40 mouse cellular contexts compared by ENCODE assay signal in the genomic region with DNA sequence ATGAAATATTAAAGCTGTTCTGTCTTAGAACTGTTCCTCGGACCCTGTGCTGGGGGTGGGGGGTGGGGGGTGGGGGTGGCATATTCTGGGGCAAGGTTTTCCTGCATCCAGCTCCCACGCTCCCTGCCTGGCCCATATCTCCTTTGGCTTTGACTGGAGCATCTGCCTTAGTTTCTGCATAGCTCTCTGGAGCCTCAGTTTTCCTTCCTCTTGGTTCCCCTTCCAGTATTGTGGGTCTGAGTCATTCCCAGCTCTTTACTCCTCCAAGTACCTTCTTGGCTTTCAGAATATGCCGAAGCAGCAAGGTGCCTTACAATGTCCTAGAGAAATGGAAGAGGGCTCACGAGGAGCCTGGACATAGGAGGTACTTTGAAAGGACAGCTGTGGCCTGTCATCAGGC. TPM values are rescaled to one million over a fixed set of nuclear protein-coding genes. Genes with fewer than 3 reads are reported as not detected.
"Had no signal": no experiment of that assay in that cellular context is flagged by ENCODE, and none has a peak within 500 bp of the region (broad histone marks: within the 10 kb centered on the region; RNA-seq: fewer than 3 reads in every experiment).

No protein-coding gene starts in this region.

- ATAC-seq: hindbrain, embryonic 16.5 days; hindbrain, postnatal 0 days; inflammation-experienced regulatory T-cells, adult 6 months; intestine, embryonic 15.5 days; intestine, embryonic 16.5 days; intestine, postnatal 0 days had no signal

- H3K27ac ChIP-seq: heart, embryonic 10.5 days; heart, embryonic 13.5 days; heart, embryonic 15.5 days; hindbrain, embryonic 10.5 days; hindbrain, embryonic 12.5 days; hindbrain, embryonic 13.5 days; hindbrain, embryonic 14.5 days; hindbrain, embryonic 15.5 days; hindbrain, postnatal 0 days; intestine, embryonic 15.5 days; kidney, embryonic 15.5 days; kidney, postnatal 0 days; layer of hippocampus, adult 2 months had no signal

- DNase-seq: heart, postnatal 10 days; heart, postnatal 14 days; heart, postnatal 36 days; heart, postnatal 4 days; kidney, adult 11 months; kidney, adult 18-20 months; kidney, adult 2 months; kidney, adult 8-10 months; kidney, adult 9 months; kidney, postnatal 10 days; kidney, postnatal 14 days; kidney, postnatal 25 days; kidney, postnatal 36 days; kidney, postnatal 4 days; layer of hippocampus, adult 9-11 months; layer of hippocampus, postnatal 36 days had no signal

- H3K4me1 ChIP-seq: hindbrain, embryonic 12.5 days; hindbrain, embryonic 13.5 days; hindbrain, embryonic 15.5 days had no signal

- H3K4me3 ChIP-seq: heart, embryonic 10.5 days; heart, embryonic 12.5 days; heart, embryonic 13.5 days; heart, embryonic 15.5 days; hindbrain, embryonic 10.5 days; hindbrain, embryonic 12.5 days; hindbrain, embryonic 13.5 days; hindbrain, embryonic 15.5 days; intestine, embryonic 15.5 days; kidney, embryonic 15.5 days; layer of hippocampus, adult 2 months had no signal

- H3K27me3 ChIP-seq: heart, embryonic 12.5 days; heart, embryonic 15.5 days; hindbrain, embryonic 12.5 days; hindbrain, embryonic 13.5 days; hindbrain, embryonic 15.5 days; intestine, embryonic 15.5 days; kidney, embryonic 15.5 days had no signal

RNA-seq across cellular contexts. Expression of a gene that starts 36.4 kb away (rescaled TPM):
- total RNA-seq: heart, postnatal 25 days; heart, postnatal 36 days; hindbrain, postnatal 0 days had no signal
- polyA plus RNA-seq: heart, embryonic 11.5 days; heart, embryonic 14.5 days; hindbrain, embryonic 10.5 days; hindbrain, embryonic 11.5 days; hindbrain, embryonic 12.5 days; hindbrain, embryonic 14.5 days; hindbrain, embryonic 15.5 days; hindbrain, embryonic 16.5 days; intestine, postnatal 0 days; kidney, embryonic 14.5 days; kidney, embryonic 15.5 days; kidney, embryonic 16.5 days; kidney, postnatal 0 days had no signal
